Mouse (Mus musculus) testis, adult 2 months (tissue): ENCODE results near the gene Ehbp1.

Experiments
- CTCF ChIP-seq: fragments of 200-500 bp; IDR thresholded peaks from 2 replicates; pipeline ENCODE4 v1.5.1; 2012; ENCODE audit warnings: low read depth, mild to moderate bottlenecking, inconsistent platforms, low read length, moderate library complexity; ENCODE audit not compliant: control insufficient read depth, insufficient read depth, insufficient replicate concordance
- POLR2A ChIP-seq: fragments of 200-500 bp; IDR thresholded peaks from 2 replicates; pipeline ENCODE4 v1.6.1; 2012; ENCODE audit warnings: low read depth, mild to moderate bottlenecking, inconsistent platforms, low read length, moderate library complexity; ENCODE audit not compliant: control insufficient read depth

DNA sequence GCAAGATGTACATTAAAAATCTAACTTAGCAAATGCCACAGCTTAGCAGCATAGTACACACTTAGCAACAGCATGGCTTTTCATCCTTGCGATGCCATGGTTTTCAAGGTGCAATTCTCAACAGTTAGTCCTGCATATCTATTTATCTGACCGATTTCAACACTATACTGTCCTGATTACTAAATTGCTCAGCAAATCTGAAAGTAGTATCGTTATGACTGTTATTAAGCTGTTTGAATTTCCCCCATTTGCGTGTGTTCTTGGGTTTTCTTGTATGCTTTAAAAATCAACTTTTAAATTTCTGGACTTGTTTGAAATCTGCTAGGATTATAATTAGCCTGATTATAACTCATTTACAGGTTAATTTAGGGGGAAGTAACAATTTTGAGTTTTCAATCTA lies 184.2 kb downstream of the Ehbp1 start:
- TF ChIP-seq POLR2A (no peak), CTCF (no peak)
